Mouse (Mus musculus) intestine, embryonic 15.5 days (tissue): Measurements from ENCODE around the gene Olfr487. TPM values are rescaled to one million over a fixed set of nuclear protein-coding genes. Genes with fewer than 3 reads are reported as not detected.
"Not testable (repeated sequence)": the region's sequence is repeated elsewhere in the genome, so short reads cannot be mapped to it uniquely, and the experiment has no call there.

Experiments used
- ATAC-seq: fragments of 200-750 bp; cut with Nextera tagmentation; 2 replicates; pipeline ENCODE4 v1.8.0; 2017; ENCODE audit warnings: moderate TSS enrichment, moderate library complexity
- H3K27ac ChIP-seq: fragments of 300-500 bp; sonication (generic); 2 replicates; pipeline ENCODE4 v1.5.1; 2015; ENCODE audit warnings: mild to moderate bottlenecking, inconsistent platforms
- H3K27me3 ChIP-seq: fragments of 300-500 bp; sonication (generic); replicated peaks from 2 replicates; pipeline ENCODE4 v1.6.1; 2015; ENCODE audit warnings: inconsistent platforms
- H3K36me3 ChIP-seq: fragments of 300-500 bp; sonication (generic); 2 replicates; pipeline ENCODE4 v1.6.1; 2015; ENCODE audit warnings: inconsistent platforms
- H3K4me1 ChIP-seq: fragments of 300-500 bp; sonication (generic); replicated peaks from 2 replicates; pipeline ENCODE4 v1.6.1; 2015; ENCODE audit warnings: inconsistent platforms
- H3K4me2 ChIP-seq: fragments of 300-500 bp; sonication (generic); replicated peaks from 2 replicates; pipeline ENCODE4 v1.6.1; 2015; ENCODE audit warnings: mild to moderate bottlenecking, inconsistent platforms
- H3K4me3 ChIP-seq: fragments of 300-500 bp; sonication (generic); replicated peaks from 2 replicates; pipeline ENCODE4 v1.5.1; 2015; ENCODE audit warnings: inconsistent platforms
- H3K9ac ChIP-seq: fragments of 300-500 bp; sonication (generic); 2 replicates; pipeline ENCODE4 v1.6.1; 2015; ENCODE audit warnings: inconsistent platforms
- H3K9me3 ChIP-seq: fragments of 300-500 bp; sonication (generic); 2 replicates; pipeline ENCODE4 v1.6.1; 2016; ENCODE audit warnings: inconsistent platforms
- WGBS: fragments of 180-500 bp; shearing (Covaris S2); methylation state at CpG from one replicate; pipeline ENCODE4 v1.1.7; 2015; 5-methylcytosine and 5-hydroxymethylcytosine counted together
- polyA plus RNA-seq: library from polyadenylated mRNA; unstranded; fragments of >200 nt; fragmentation: Nextera tagmentation; extraction: Ambion mirVana; gene quantifications from 2 replicates; pipeline ENCODE4 v1.2.1, GENCODE M21; 2015

The Olfr487 gene
- polyA plus RNA-seq: not detected in 2 replicates

- not testable (repeated sequence) for H3K36me3 ChIP-seq, H3K4me1 ChIP-seq, H3K9ac ChIP-seq, H3K27ac ChIP-seq, H3K27me3 ChIP-seq, H3K4me2 ChIP-seq, ATAC-seq, H3K4me3 ChIP-seq, H3K9me3 ChIP-seq
Measured at GRCm38 (mm10) chr7:108214536-108214935, at the start of gene Olfr487. Gene Olfr487 (minus strand): TSS chr7:108214636.

DNA sequence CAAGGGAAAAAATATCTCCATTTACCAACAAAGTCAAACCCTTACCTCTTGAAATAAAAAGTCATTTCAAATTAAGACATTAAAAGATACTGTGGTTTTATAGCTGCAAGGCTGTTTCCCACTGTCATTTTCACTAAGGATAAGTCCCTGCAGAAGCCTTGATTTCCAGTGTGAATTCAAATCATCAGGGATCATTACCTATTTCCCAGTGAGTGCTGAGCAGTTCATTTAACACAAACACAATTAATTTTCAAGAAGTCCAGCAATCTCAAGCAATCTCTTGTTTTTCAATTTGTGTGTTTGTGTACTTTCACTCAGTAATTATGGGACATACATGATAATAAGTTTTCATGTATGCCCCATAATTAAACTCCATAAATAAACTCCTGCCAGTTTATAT, 43.8 kb upstream of the Olfr487 start, which contains the start of gene Olfr488:
Olfr488 (minus strand) TSS at position 101 of the 400 bp plus-strand sequence.
- Histone ChIP-seq H3K4me3 (no peak within 1 kb of the TSS), H3K9ac (no peak within 1 kb of the TSS), H3K27me3 (no peaks in the 10 kb centered on the region), H3K4me2 (no peak within 1 kb of the TSS), H3K27ac (no peak within 1 kb of the TSS), H3K36me3 (no peaks in the 10 kb centered on the region), H3K4me1 (no peaks in the 10 kb centered on the region), H3K9me3 (no peaks in the 10 kb centered on the region)
- ATAC-seq: no peak

GRCm38 (mm10) chr7:108233551-108233950, 19.1 kb upstream of the Olfr487 start:
- no peak for ATAC-seq
- H3K27ac ChIP-seq: no peak overlapping the region
- H3K4me1 ChIP-seq: no peaks in the 10 kb centered on the region
- H3K9me3 ChIP-seq: no peaks in the 10 kb centered on the region
- 70% methylated on average over 3 of the region's 3 CpGs for WGBS
- H3K4me2 ChIP-seq: no peak overlapping the region
- no peaks in the 10 kb centered on the region for H3K36me3 ChIP-seq
- H3K4me3 ChIP-seq: no peak overlapping the region
- H3K27me3 ChIP-seq: no peaks in the 10 kb centered on the region
- no peak overlapping the region for H3K9ac ChIP-seq

DNA sequence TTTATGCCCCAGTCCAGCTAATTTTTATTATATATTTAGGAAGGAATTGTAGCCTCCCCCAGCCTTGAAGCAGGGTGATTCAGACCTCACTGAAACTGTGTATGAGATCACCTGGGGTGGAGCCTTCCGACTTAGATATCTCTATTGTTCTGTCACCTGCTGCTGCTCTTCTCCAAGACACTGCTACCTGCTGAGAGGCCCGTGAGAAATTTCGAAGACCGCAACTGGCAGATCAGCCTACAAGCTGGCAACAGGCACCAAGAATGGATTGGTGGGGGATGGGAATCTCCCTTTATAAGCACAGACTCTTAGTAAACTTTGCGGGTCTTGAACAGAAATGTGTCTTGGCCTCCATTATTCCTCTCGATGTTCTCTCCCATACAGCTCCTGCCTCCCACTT, 17.5 kb downstream of the Olfr487 start:
- 70% methylated on average over 6 of the region's 6 CpGs for WGBS
- Histone ChIP-seq H3K27ac (no peak overlapping the region), H3K27me3 (no peaks in the 10 kb centered on the region), H3K4me3 (no peak overlapping the region), H3K4me1 (no peaks in the 10 kb centered on the region), H3K9me3 (no peaks in the 10 kb centered on the region), H3K36me3 (no peaks in the 10 kb centered on the region), H3K4me2 (no peak overlapping the region), H3K9ac (no peak overlapping the region)
- ATAC-seq: no peak

GRCm38 (mm10) chr7:108196337-108196736, 18.1 kb downstream of the Olfr487 start:
- ATAC-seq, H3K4me1 ChIP-seq, H3K27ac ChIP-seq, H3K9me3 ChIP-seq, H3K4me3 ChIP-seq, H3K4me2 ChIP-seq, H3K27me3 ChIP-seq, H3K9ac ChIP-seq, H3K36me3 ChIP-seq: not testable (repeated sequence)
- WGBS: 67% methylated on average over 3 of the region's 3 CpGs

- not testable (repeated sequence) for H3K4me1 ChIP-seq, H3K27me3 ChIP-seq, ATAC-seq, H3K9ac ChIP-seq, H3K4me2 ChIP-seq, H3K9me3 ChIP-seq, H3K27ac ChIP-seq, H3K4me3 ChIP-seq, H3K36me3 ChIP-seq
- WGBS: 78% methylated on average over 1 of the region's 1 CpGs
Measured at GRCm38 (mm10) chr7:108192714-108193113, 21.7 kb downstream of the Olfr487 start.

DNA sequence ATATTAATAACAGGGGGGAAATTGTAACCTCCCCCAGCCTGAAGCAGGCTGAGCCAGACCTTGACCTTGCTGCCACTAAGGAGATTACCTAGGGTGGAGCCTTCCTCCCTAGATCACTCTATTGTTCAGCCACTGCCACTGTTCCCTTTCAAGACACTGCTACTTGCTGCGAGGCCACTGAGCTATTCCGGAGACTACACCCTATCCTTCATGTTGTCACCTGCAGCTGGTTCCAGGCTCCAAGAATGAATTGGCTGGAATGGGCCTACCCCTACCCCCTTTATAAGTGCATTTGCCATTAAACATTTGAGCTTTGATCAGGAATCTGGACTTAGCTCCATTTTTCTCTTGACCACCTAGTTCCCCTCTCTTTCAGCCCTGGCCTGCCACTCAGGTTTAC, 23.2 kb downstream of the Olfr487 start:
- 57% methylated on average over 2 of the region's 2 CpGs for WGBS
- H3K36me3 ChIP-seq, ATAC-seq, H3K9me3 ChIP-seq, H3K27ac ChIP-seq, H3K4me1 ChIP-seq, H3K27me3 ChIP-seq, H3K4me2 ChIP-seq, H3K9ac ChIP-seq, H3K4me3 ChIP-seq: not testable (repeated sequence)

GRCm38 (mm10) chr7:108185237-108185636, 29.2 kb downstream of the Olfr487 start:
- H3K4me1 ChIP-seq, H3K9me3 ChIP-seq, ATAC-seq, H3K9ac ChIP-seq, H3K36me3 ChIP-seq, H3K4me3 ChIP-seq, H3K27ac ChIP-seq, H3K27me3 ChIP-seq, H3K4me2 ChIP-seq: not testable (repeated sequence)
- 84% methylated on average over 2 of the region's 2 CpGs for WGBS

DNA sequence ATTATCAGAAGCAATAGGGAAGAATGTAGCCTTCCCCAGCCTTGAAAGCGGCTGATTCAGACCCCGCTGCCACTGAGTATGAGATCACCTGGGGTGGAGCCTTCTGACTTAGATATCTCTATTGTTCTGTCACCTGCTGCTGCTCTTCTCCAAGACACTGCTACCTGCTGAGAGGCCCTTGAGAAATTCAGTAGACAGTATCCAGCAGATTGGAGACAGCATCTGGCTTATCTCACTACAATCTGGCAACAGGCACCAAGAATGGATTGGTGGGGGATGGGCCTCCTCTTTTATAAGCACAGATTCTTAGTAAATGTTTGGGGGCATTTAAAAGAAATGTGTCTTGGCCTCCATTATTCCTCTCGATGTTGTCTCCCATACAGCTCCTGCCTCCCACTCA, 30.0 kb downstream of the Olfr487 start:
- not testable (repeated sequence) for H3K4me1 ChIP-seq, H3K4me2 ChIP-seq, H3K27ac ChIP-seq, ATAC-seq, H3K36me3 ChIP-seq, H3K9ac ChIP-seq, H3K27me3 ChIP-seq, H3K9me3 ChIP-seq, H3K4me3 ChIP-seq
- 73% methylated on average over 3 of the region's 3 CpGs for WGBS

DNA sequence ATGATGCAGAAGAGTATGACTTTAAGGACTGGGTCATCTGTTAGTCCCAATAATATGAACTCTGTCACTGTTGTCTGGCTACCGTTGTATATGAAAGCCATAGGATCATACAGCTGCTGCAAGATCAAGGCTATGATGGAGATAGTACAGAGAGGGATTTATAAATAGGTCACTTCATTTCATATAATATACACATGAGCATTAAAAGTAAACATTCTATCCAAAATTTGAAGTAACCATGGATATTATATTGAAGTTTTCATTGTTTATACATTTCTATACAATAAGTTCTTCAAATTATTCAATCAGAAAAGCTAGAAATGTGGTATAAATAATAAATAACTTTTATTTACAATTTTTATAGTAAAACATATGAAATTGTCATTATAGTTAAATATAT, 41.8 kb downstream of the Olfr487 start, which contains the start of gene Olfr486:
Olfr486 (minus strand) TSS at position 101 of the 400 bp plus-strand sequence.
- not testable (repeated sequence) for H3K4me1 ChIP-seq, H3K27me3 ChIP-seq, H3K4me2 ChIP-seq, H3K27ac ChIP-seq, ATAC-seq, H3K36me3 ChIP-seq, H3K9ac ChIP-seq, H3K9me3 ChIP-seq, H3K4me3 ChIP-seq
- WGBS: 93% methylated on average over 1 of the region's 1 CpGs

DNA sequence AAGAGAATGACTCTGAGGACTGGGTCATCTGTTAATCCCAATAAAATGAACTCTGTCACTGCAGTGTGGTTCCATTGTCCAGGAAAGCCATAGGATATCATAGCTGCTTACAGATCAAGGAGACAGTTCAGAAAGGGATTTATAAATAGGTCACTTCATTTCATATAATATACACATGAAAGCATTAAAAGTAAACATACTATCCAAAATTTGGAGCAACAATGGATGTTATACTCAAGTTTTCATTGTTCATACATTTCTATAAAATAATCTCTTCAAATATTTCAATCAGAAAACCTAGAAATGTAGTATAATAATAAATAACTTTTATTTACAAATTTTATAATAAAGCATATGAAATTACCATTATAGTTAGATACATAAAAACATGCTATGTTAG, 54.7 kb downstream of the Olfr487 start, which contains the start of gene Olfr485:
Olfr485 (minus strand) TSS at position 101 of the 400 bp plus-strand sequence.
- no peak within 1 kb of the TSS for H3K9ac ChIP-seq
- no peaks in the 10 kb centered on the region for H3K36me3 ChIP-seq
- H3K4me3 ChIP-seq: no peak within 1 kb of the TSS
- H3K27me3 ChIP-seq: no peaks in the 10 kb centered on the region
- H3K4me2 ChIP-seq: no peak within 1 kb of the TSS
- H3K27ac ChIP-seq: no peak within 1 kb of the TSS
- no peaks in the 10 kb centered on the region for H3K9me3 ChIP-seq
- no peak for ATAC-seq
- H3K4me1 ChIP-seq: no peaks in the 10 kb centered on the region
